Mouse (Mus musculus): ENCODE measurements around the gene Phf2. TPM values are rescaled to one million over a fixed set of nuclear protein-coding genes. Genes with fewer than 3 reads are reported as not detected.

Gene Phf2
- 8.2 and 9.3 TPM in 2 replicates for polyA plus RNA-seq (2015; fragmentation: Nextera tagmentation; extraction: Ambion mirVana)

DNA sequence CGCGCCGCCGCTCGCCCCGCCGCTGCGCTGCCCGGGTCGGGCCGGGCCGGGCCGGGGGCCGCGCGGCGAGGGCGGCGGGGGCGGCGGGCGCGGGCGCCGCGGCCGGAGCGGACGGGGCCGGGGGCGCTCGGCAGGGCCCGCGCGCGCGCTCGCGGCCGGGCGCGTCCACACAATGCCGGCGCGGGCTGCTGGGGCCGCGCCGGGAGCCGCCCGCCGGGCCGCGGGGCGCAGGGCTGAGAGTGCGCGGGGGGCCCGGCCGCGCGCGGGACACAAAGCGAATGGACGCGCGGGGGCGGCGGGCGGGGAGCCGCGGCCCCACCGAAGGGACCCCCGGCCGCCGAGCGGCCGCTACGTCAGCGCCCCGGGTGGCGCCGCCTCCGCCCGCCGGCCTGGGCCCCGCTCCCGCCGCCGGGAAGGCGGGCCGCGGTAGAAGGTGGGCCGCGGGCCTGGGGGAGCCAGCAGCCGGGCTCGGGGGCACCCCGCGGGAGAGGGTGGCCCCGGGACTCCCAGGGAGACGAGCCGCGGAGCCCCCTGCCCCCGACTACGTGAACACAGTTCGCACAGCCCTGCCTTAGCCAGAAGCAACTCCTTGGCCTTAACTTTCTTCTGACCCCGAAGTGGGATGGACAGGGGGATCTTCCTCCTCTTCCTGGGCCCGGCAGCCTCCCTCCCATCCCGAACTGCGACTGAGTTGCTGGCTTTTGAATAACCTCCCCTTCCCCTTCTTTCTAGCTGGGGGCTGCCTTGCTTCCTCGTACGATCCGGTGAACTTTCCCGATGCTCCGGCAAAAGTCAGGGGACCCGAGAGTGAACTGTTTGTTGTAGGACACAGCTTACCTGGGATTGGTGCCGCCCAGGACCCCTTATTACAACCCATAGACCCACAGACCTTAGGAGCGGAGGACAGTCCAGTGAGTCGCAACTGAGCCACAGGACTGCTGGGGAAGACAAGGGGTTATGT is at the start of gene Phf2:
Gene Phf2 (minus strand): TSS at position 349 of the 961 bp plus-strand sequence.
- under 1% methylated on average over 45 of the region's 117 CpGs for WGBS
- no peaks in the 10 kb centered on the region for H3K27me3 ChIP-seq (ENCODE audit: control insufficient read depth, insufficient read depth, low read depth, low read length)
- H3K27ac ChIP-seq (ENCODE audit: low read length): peak within 1 kb of the TSS; percentile 87
- H3K9ac ChIP-seq (ENCODE audit: low read depth, low read length): peak within 1 kb of the TSS; percentile 96
- no peaks in the 10 kb centered on the region for H3K9me3 ChIP-seq (replicated peaks; ENCODE audit: control insufficient read depth, low read length, poor library complexity, severe bottlenecking)
- peak within 1 kb of the TSS; percentile 95 for H3K4me2 ChIP-seq (ENCODE audit: low read length)
- ATAC-seq: peak; percentile 46
- H3K4me1 ChIP-seq (ENCODE audit: control insufficient read depth, insufficient read depth, low read length): peaks cover 27% of the 10 kb centered on the region
- H3K4me3 ChIP-seq (ENCODE audit: low read depth, low read length): peak within 1 kb of the TSS; percentile 94
- no peaks in the 10 kb centered on the region for H3K36me3 ChIP-seq (ENCODE audit: control insufficient read depth, insufficient read depth, low read length)

DNA sequence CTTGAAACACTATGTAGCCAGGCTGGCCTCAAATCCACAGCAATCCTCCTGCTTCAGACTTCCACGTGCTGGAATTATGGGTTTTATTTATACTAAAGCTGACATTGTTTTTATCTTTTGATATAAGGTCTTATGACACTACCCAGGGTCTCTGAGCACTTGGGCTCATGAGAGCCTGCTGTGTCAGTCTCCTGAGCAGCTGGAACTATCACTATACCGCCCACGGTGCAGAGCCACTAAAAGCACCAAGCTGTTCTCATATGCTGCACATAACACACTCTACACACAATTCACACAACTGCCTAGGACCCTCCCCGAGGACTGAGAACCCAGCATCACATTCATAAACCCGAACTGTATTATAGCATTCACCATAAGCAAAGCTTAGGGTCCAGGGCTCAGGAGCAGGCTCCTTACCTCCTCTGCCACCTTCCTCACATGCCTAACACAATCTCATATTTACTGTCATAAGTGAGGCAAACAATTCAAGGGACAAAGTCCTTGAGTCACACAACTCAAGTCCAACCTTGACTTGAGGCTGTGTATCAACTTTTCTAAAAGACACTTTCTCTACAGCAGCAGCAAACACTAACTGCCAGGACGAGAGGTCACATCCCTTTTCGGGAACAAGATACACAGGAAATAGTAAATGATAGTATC is 49.0 kb upstream of the Phf2 start:
- Histone ChIP-seq H3K4me2 (ENCODE audit: low read length) (no peak overlapping the region), H3K9ac (ENCODE audit: low read depth, low read length) (no peak overlapping the region), H3K4me3 (ENCODE audit: low read depth, low read length) (no peak overlapping the region), H3K27me3 (ENCODE audit: control insufficient read depth, insufficient read depth, low read depth, low read length) (no peaks in the 10 kb centered on the region), H3K36me3 (ENCODE audit: control insufficient read depth, insufficient read depth, low read length) (peaks cover 18% of the 10 kb centered on the region), H3K9me3 (replicated peaks; ENCODE audit: control insufficient read depth, low read length, poor library complexity, severe bottlenecking) (no peaks in the 10 kb centered on the region), H3K4me1 (ENCODE audit: control insufficient read depth, insufficient read depth, low read length) (no peaks in the 10 kb centered on the region), H3K27ac (ENCODE audit: low read length) (no peak overlapping the region)
- no peak for ATAC-seq
- WGBS: 89% methylated on average over 7 of the region's 7 CpGs

DNA sequence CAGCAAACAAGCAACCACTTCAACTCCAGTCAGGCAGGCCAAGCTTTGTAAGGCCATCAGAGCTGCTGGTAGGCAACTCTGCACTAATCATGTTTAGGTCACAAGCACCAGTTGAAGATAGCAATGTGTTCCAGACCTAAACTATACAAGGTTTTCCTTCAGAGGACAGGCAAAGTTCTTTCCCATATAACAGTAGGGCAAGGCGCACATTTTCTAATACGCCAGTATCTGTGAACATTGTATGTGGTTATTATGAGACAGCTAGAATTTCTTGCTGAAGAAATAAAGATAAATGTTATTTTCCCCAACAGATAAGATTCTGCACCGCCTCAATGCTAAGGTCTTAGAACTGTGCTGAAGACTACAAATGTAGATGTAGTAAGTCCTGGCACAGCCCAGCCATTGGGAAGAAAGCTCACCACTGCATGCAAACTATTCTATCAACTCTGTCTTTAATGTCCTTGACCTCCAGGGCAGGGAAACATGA is 46.2 kb upstream of the Phf2 start:
- H3K9ac ChIP-seq (ENCODE audit: low read depth, low read length): no peak overlapping the region
- peaks cover 24% of the 10 kb centered on the region for H3K36me3 ChIP-seq (ENCODE audit: control insufficient read depth, insufficient read depth, low read length)
- no peak overlapping the region for H3K27ac ChIP-seq (ENCODE audit: low read length)
- ATAC-seq: no peak
- no peak overlapping the region for H3K4me2 ChIP-seq (ENCODE audit: low read length)
- no peak overlapping the region for H3K4me3 ChIP-seq (ENCODE audit: low read depth, low read length)
- no peaks in the 10 kb centered on the region for H3K9me3 ChIP-seq (replicated peaks; ENCODE audit: control insufficient read depth, low read length, poor library complexity, severe bottlenecking)
- 97% methylated on average over 3 of the region's 3 CpGs for WGBS
- no peaks in the 10 kb centered on the region for H3K4me1 ChIP-seq (ENCODE audit: control insufficient read depth, insufficient read depth, low read length)
- no peaks in the 10 kb centered on the region for H3K27me3 ChIP-seq (ENCODE audit: control insufficient read depth, insufficient read depth, low read depth, low read length)

DNA sequence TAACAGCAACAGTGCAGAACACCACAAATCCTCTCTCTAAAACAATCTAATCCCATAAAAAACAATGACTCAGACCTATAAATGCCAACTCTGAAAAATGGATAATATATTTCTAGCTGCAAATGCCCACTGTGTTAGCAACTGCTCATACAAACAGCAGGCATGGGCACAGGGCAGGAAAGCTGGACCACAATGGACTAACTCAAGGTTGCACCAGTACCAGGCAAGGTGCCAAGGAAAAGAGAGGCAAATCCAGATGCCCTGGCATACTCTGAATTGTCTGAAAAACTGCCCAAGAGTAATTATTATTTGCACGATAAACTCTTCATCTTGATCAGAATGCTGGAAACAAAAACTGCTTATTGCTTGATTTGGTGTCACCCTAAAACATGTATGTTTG is 42.8 kb upstream of the Phf2 start:
- no peak overlapping the region for H3K4me3 ChIP-seq (ENCODE audit: low read depth, low read length)
- H3K9me3 ChIP-seq (replicated peaks; ENCODE audit: control insufficient read depth, low read length, poor library complexity, severe bottlenecking): no peaks in the 10 kb centered on the region
- H3K4me1 ChIP-seq (ENCODE audit: control insufficient read depth, insufficient read depth, low read length): no peaks in the 10 kb centered on the region
- no peak overlapping the region for H3K9ac ChIP-seq (ENCODE audit: low read depth, low read length)
- no peaks in the 10 kb centered on the region for H3K27me3 ChIP-seq (ENCODE audit: control insufficient read depth, insufficient read depth, low read depth, low read length)
- 91% methylated on average over 1 of the region's 1 CpGs for WGBS
- H3K36me3 ChIP-seq (ENCODE audit: control insufficient read depth, insufficient read depth, low read length): peaks cover 13% of the 10 kb centered on the region
- no peak for ATAC-seq
- H3K4me2 ChIP-seq (ENCODE audit: low read length): no peak overlapping the region
- H3K27ac ChIP-seq (ENCODE audit: low read length): no peak overlapping the region

DNA sequence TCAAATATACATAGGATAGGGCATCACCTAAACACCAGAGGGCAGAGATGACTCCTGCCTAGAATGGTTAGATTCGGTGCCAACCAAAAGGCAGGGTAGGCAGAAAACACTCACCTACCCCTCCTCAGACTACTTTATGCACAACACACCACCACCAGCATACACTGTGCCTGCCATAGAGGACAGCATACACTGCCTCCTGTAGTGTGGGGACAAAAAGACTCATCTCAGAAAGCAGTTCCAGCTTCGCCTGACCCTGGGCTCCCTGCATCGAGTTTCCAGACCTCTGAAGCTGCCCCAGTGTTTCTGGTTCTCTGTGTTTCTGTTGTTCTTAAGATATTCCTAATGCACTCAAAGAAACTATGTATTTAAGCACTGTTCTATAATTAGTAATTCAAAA is 42.2 kb upstream of the Phf2 start:
- Histone ChIP-seq H3K27me3 (ENCODE audit: control insufficient read depth, insufficient read depth, low read depth, low read length) (no peaks in the 10 kb centered on the region), H3K9me3 (replicated peaks; ENCODE audit: control insufficient read depth, low read length, poor library complexity, severe bottlenecking) (no peaks in the 10 kb centered on the region), H3K4me1 (ENCODE audit: control insufficient read depth, insufficient read depth, low read length) (no peaks in the 10 kb centered on the region), H3K9ac (ENCODE audit: low read depth, low read length) (no peak overlapping the region), H3K4me3 (ENCODE audit: low read depth, low read length) (no peak overlapping the region), H3K27ac (ENCODE audit: low read length) (no peak overlapping the region), H3K4me2 (ENCODE audit: low read length) (no peak overlapping the region), H3K36me3 (ENCODE audit: control insufficient read depth, insufficient read depth, low read length) (peaks cover 16% of the 10 kb centered on the region)
- ATAC-seq: no peak
- 88% methylated on average over 3 of the region's 3 CpGs for WGBS

DNA sequence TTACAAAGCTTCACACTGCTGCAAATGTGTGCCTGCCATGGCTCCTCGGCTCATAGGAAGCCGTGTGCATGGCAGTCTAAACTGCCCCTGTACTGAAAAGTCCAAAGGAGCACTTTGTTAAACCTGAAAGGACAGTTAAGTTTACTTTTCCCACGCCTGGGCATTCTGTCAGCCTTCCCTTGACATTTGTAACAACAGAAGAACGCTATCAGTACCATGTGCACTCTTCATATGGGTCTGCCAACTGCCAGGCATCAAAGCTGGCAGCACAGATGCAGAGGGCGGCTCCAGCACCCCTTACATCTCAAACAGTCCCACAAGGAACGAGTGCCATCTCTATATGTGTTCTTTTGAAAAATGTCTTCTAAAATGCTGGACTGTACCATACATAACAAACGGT is 40.5 kb upstream of the Phf2 start:
- Histone ChIP-seq H3K4me2 (ENCODE audit: low read length) (no peak overlapping the region), H3K4me3 (ENCODE audit: low read depth, low read length) (no peak overlapping the region), H3K9ac (ENCODE audit: low read depth, low read length) (no peak overlapping the region), H3K27me3 (ENCODE audit: control insufficient read depth, insufficient read depth, low read depth, low read length) (no peaks in the 10 kb centered on the region), H3K27ac (ENCODE audit: low read length) (no peak overlapping the region), H3K36me3 (ENCODE audit: control insufficient read depth, insufficient read depth, low read length) (peaks cover 13% of the 10 kb centered on the region), H3K4me1 (ENCODE audit: control insufficient read depth, insufficient read depth, low read length) (no peaks in the 10 kb centered on the region), H3K9me3 (replicated peaks; ENCODE audit: control insufficient read depth, low read length, poor library complexity, severe bottlenecking) (no peaks in the 10 kb centered on the region)
- 87% methylated on average over 7 of the region's 7 CpGs for WGBS
- ATAC-seq: no peak

DNA sequence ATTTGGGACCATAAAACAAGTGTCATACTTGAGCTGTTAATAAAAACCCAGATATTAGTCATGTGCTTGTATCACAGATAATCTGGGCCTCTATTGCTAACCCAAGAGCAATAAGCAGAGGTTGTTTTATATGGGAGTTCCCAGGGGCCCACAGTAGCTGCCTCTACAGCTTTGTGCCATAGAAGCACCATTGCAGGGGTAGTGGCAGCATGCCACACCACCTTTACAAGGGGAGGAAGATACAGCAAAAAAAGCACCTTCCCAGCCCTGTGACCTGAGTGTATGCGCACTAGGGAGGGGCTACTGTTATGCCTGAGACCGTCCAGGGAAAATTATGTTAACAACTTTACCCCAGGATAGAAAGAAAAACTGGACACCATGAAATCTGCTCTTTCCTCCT is 34.5 kb upstream of the Phf2 start:
- Histone ChIP-seq H3K27ac (ENCODE audit: low read length) (no peak overlapping the region), H3K9me3 (replicated peaks; ENCODE audit: control insufficient read depth, low read length, poor library complexity, severe bottlenecking) (no peaks in the 10 kb centered on the region), H3K4me2 (ENCODE audit: low read length) (no peak overlapping the region), H3K27me3 (ENCODE audit: control insufficient read depth, insufficient read depth, low read depth, low read length) (no peaks in the 10 kb centered on the region), H3K36me3 (ENCODE audit: control insufficient read depth, insufficient read depth, low read length) (peaks cover 14% of the 10 kb centered on the region; the same call in 1 of the 2 replicates), H3K4me1 (ENCODE audit: control insufficient read depth, insufficient read depth, low read length) (no peaks in the 10 kb centered on the region), H3K4me3 (ENCODE audit: low read depth, low read length) (no peak overlapping the region), H3K9ac (ENCODE audit: low read depth, low read length) (no peak overlapping the region)
- 93% methylated on average over 2 of the region's 2 CpGs for WGBS
- ATAC-seq: no peak

DNA sequence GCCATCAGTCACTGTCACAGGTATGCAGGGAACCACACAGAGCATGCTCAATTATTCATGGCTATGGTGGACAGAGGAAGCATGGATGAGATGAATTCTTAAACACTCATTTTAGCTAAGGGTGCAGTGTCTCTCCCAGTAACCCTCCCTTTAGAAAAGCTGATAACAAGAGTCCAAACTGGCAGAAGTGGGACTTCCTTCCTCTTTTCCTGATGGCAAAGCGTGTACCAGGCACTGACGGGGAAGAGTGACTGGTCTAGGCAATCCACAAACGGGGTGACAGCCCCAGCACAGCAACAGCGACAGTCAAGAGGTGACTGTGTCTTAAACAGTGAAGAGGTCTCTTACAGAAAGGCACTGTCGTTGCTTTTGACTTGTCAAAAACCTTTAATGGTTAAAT is 24.5 kb upstream of the Phf2 start:
- Histone ChIP-seq H3K27me3 (ENCODE audit: control insufficient read depth, insufficient read depth, low read depth, low read length) (no peaks in the 10 kb centered on the region), H3K4me1 (ENCODE audit: control insufficient read depth, insufficient read depth, low read length) (no peaks in the 10 kb centered on the region), H3K4me2 (ENCODE audit: low read length) (no peak overlapping the region), H3K9ac (ENCODE audit: low read depth, low read length) (no peak overlapping the region), H3K4me3 (ENCODE audit: low read depth, low read length) (no peak overlapping the region), H3K9me3 (replicated peaks; ENCODE audit: control insufficient read depth, low read length, poor library complexity, severe bottlenecking) (no peaks in the 10 kb centered on the region), H3K27ac (ENCODE audit: low read length) (no peak overlapping the region), H3K36me3 (ENCODE audit: control insufficient read depth, insufficient read depth, low read length) (peaks cover 25% of the 10 kb centered on the region)
- ATAC-seq: no peak
- WGBS: 89% methylated on average over 5 of the region's 5 CpGs

All from midbrain, embryonic 16.5 days (tissue).